Mouse (Mus musculus) heart, postnatal 0 days (tissue): ENCODE results near the gene Chchd6. TPM values are rescaled to one million over a fixed set of nuclear protein-coding genes. Genes with fewer than 3 reads are reported as not detected.

Experiments used
- ATAC-seq: fragments of 200-750 bp; cut with Nextera tagmentation; 2 replicates; pipeline ENCODE4 v1.8.0; 2017; ENCODE audit warnings: low read depth, moderate number of reproducible peaks, moderate library complexity; ENCODE audit not compliant: insufficient read depth
- DNase-seq: peaks from one replicate; pipeline ENCODE4 v3.0.0-alpha.2; 2016; ENCODE audit warnings: low spot score
- H3K27ac ChIP-seq: fragments of 300-500 bp; sonication (generic); 2 replicates; pipeline ENCODE4 v1.5.1; 2014; ENCODE audit warnings: low read depth, mild to moderate bottlenecking
- H3K27me3 ChIP-seq: fragments of 300-500 bp; sonication (generic); 2 replicates; pipeline ENCODE4 v1.6.1; 2014; ENCODE audit warnings: low read length, mixed read lengths; ENCODE audit not compliant: control insufficient read depth, insufficient read depth
- H3K36me3 ChIP-seq: fragments of 300-500 bp; sonication (generic); replicated peaks from 2 replicates; pipeline ENCODE4 v1.6.1; 2014; ENCODE audit warnings: low read length, mixed read lengths; ENCODE audit not compliant: control insufficient read depth, insufficient read depth
- H3K4me1 ChIP-seq: fragments of 300-500 bp; sonication (generic); 2 replicates; pipeline ENCODE4 v1.6.1; 2014; ENCODE audit warnings: antibody characterized with exemption; ENCODE audit not compliant: control insufficient read depth, insufficient read depth
- H3K4me2 ChIP-seq: fragments of 300-500 bp; sonication (generic); 2 replicates; pipeline ENCODE4 v1.6.1; 2014; ENCODE audit warnings: low read depth, mild to moderate bottlenecking, low read length, moderate library complexity
- H3K4me3 ChIP-seq: fragments of 300-500 bp; sonication (generic); 2 replicates; pipeline ENCODE4 v1.5.1; 2014; ENCODE audit warnings: low read depth, low read length
- H3K9ac ChIP-seq: fragments of 300-500 bp; sonication (generic); replicated peaks from 2 replicates; pipeline ENCODE4 v1.6.1; 2014; ENCODE audit warnings: low read depth, low read length, mixed read lengths
- H3K9me3 ChIP-seq: fragments of 300-500 bp; sonication (generic); replicated peaks from 2 replicates; pipeline ENCODE4 v1.6.1; 2016; ENCODE audit warnings: low read length; ENCODE audit not compliant: control insufficient read depth
- CTCF ChIP-seq: IDR thresholded peaks from 2 replicates; pipeline ENCODE4 v1.5.1; 2016; ENCODE audit warnings: antibody characterized with exemption, control low read depth, low read depth
- EP300 ChIP-seq: IDR thresholded peaks from 2 replicates; pipeline ENCODE4 v1.6.1; 2016; ENCODE audit warnings: antibody characterized with exemption, low read depth
- WGBS: fragments of 180-500 bp; shearing (Covaris S2); extraction: QIAGEN DNeasy Blood & Tissue Kit; methylation state at CpG from one replicate; pipeline ENCODE4 v1.1.7; 2014; 5-methylcytosine and 5-hydroxymethylcytosine counted together
- polyA plus RNA-seq: library from polyadenylated mRNA; unstranded; fragments of >200 nt; fragmentation: Nextera tagmentation; extraction: Ambion mirVana; gene quantifications from 2 replicates; pipeline ENCODE4 v1.2.1, GENCODE M21; 2015
- total RNA-seq: library from RNA; depleted of rRNA; stranded (reverse); fragments of >200 nt; gene quantifications from 2 replicates; pipeline ENCODE4 v1.2.3, GENCODE M21; 2014; ENCODE audit warnings: low replicate concordance

The Chchd6 gene
- total and polyA plus RNA-seq, 2 experiments from 2014 or later = 21.8 to 37.8 TPM

GRCm38 (mm10) chr6:89615373-89615755, 19.9 kb upstream of the Chchd6 start:
- 56% methylated on average over 7 of the region's 7 CpGs for WGBS
- no peak for DNase-seq
- Histone ChIP-seq H3K9ac (no peak overlapping the region), H3K27me3 (no peaks in the 10 kb centered on the region), H3K9me3 (no peaks in the 10 kb centered on the region), H3K4me1 (no peaks in the 10 kb centered on the region), H3K4me3 (no peak overlapping the region), H3K4me2 (no peak overlapping the region), H3K27ac (no peak overlapping the region), H3K36me3 (no peaks in the 10 kb centered on the region)
- ATAC-seq = no peak
- TF ChIP-seq EP300 (no peak), CTCF (no peak)

- DNase-seq (no peak), ATAC-seq (no peak)
- no peak overlapping the region for H3K27ac ChIP-seq
- WGBS = 64% methylated on average over 7 of the region's 7 CpGs
- no peak overlapping the region for H3K4me3 ChIP-seq
- H3K27me3 ChIP-seq = no peaks in the 10 kb centered on the region
- H3K9ac ChIP-seq = no peak overlapping the region
- H3K9me3 ChIP-seq = no peaks in the 10 kb centered on the region
- no peak for TF ChIP-seq CTCF
- TF ChIP-seq EP300 = no peak
- no peaks in the 10 kb centered on the region for H3K4me1 ChIP-seq
- no peak overlapping the region for H3K4me2 ChIP-seq
- H3K36me3 ChIP-seq = no peaks in the 10 kb centered on the region
These were observed 19.3 kb upstream of the Chchd6 start for GRCm38 (mm10) chr6:89614596-89615372.

- H3K4me1 ChIP-seq = no peaks in the 10 kb centered on the region
- no peaks in the 10 kb centered on the region for H3K9me3 ChIP-seq
- no peak overlapping the region for H3K4me3 ChIP-seq
- DNase-seq = no peak
- no peaks in the 10 kb centered on the region for H3K36me3 ChIP-seq
- WGBS = 12% methylated on average over 2 of the region's 2 CpGs
- H3K4me2 ChIP-seq = no peak overlapping the region
- no peak overlapping the region for H3K9ac ChIP-seq
- no peak for TF ChIP-seq CTCF
- TF ChIP-seq EP300 = no peak
- no peak overlapping the region; the same call in 1 of the 2 replicates for H3K27ac ChIP-seq
- H3K27me3 ChIP-seq = no peaks in the 10 kb centered on the region
- no peak for ATAC-seq
These were observed 18.6 kb upstream of the Chchd6 start for GRCm38 (mm10) chr6:89614107-89614471.

- ATAC-seq (peak; percentile 82), DNase-seq (peak; percentile 8)
- no peaks in the 10 kb centered on the region for H3K4me1 ChIP-seq
- 53% methylated on average over 15 of the region's 15 CpGs for WGBS
- H3K27me3 ChIP-seq = no peaks in the 10 kb centered on the region
- H3K9ac ChIP-seq = no peak overlapping the region
- no peak overlapping the region for H3K4me3 ChIP-seq
- H3K4me2 ChIP-seq = no peak overlapping the region
- no peak overlapping the region for H3K27ac ChIP-seq
- no peak for TF ChIP-seq CTCF
- no peaks in the 10 kb centered on the region for H3K9me3 ChIP-seq
- no peaks in the 10 kb centered on the region for H3K36me3 ChIP-seq
These were observed 18.1 kb upstream of the Chchd6 start for GRCm38 (mm10) chr6:89613336-89614106.

- Histone ChIP-seq H3K27ac (no peak overlapping the region), H3K4me1 (no peaks in the 10 kb centered on the region), H3K36me3 (no peaks in the 10 kb centered on the region), H3K27me3 (no peaks in the 10 kb centered on the region), H3K4me2 (no peak overlapping the region), H3K9ac (no peak overlapping the region), H3K9me3 (no peaks in the 10 kb centered on the region), H3K4me3 (no peak overlapping the region)
- no peak for DNase-seq
- ATAC-seq = no peak
- WGBS = 49% methylated on average over 4 of the region's 4 CpGs
- TF ChIP-seq EP300 (no peak), CTCF (no peak)
These were observed 12.5 kb upstream of the Chchd6 start for GRCm38 (mm10) chr6:89607999-89608398.
